Mouse (Mus musculus): ENCODE data around the gene Pigw.
"Not testable (repeated sequence)": the region's sequence is repeated elsewhere in the genome, so short reads cannot be mapped to it uniquely, and the experiment has no call there.

Gene Pigw

DNA sequence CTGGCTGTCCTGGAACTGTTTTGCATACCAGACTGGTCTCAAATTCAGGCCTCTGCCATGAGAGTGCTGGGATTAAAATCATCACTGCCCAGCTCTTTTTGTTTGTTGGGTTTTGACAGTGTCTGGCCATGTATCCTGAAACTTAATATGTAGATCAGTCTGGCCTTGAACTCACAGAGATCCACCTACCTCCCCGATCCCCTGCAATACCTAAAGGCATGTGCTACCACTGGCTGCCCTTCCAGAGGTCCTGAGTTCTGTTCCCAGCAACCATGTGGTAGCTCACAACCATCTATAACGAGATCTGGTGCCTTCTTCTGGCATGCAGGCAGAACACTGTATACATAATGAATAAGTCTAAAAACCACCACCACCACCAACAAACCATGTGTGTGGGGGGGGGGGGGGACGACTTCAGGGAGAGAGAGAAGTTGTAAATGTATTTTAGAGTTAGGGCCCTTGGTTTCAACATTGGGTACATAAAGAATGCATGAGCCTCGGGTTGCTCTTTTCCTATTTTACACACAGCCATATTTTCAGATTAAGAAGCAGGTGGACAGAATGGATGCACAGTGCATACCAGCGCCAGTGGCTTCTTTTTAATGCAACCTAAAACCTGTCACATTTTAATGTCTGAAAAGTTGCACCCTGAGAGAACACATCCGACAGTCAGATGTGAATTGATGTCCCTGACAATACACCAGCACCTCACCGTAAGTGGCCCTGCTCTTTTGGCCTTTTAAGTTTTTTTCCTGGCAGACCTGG lies 896 bp downstream of the Pigw start:
- no peak for DNase-seq (ENCODE audit: low read depth, low spot score)

DNA sequence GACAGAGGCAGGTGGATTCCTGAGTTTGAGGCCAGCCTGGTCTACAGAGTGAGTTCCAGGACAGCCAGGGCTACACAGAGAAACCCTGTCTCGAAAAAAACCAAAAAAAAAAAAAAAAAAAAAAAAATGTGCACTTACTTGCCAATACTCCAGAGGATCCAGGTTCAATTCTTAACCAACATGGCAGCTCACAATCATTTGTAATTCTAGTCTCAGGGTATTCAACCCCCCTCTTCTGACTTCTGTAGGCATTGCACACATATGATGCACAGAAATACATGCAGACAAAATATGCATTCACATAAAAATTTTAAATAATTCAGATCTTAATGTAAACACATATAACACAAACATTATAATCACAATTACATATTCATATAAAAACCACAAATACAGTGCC lies 4.1 kb downstream of the Pigw start:
- not testable (repeated sequence) for DNase-seq (ENCODE audit: low read depth, low spot score)

DNA sequence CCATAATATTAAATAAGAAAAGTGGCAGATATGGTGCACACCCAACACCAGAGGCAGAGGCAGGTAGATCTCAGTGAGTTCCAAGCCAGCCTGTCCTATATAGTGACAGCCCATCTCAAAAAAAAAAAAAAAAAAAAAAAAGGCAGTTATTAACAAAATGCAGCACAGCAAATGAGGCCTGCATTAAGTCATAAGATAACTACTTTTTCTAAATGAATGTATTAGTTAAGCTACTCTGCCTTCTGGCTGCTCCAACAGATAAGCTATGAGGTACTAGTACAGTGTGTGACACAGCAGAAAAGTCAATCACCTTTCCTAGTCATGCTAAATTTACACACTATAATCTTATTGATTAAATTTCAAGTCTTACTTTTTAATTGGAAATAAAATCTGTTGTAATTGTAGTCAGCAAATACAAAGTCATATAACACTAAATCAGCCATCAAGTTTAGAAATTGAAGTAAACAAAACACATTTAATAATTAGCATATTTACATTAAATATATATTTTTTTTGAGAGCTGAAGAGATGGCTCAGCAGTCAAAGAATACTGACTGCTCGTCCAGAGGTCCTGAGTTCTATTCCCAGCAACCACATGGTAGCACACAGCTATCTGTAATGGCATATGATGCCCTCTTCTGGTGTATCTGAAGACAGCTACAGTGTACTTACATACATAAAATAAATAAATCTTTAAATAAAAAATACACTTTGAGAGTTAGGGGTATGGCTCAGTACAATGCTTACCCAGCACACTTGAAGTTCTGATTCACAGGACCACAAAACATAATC lies 6.8 kb downstream of the Pigw start:
- DNase-seq (ENCODE audit: low read depth, low spot score): no peak

DNA sequence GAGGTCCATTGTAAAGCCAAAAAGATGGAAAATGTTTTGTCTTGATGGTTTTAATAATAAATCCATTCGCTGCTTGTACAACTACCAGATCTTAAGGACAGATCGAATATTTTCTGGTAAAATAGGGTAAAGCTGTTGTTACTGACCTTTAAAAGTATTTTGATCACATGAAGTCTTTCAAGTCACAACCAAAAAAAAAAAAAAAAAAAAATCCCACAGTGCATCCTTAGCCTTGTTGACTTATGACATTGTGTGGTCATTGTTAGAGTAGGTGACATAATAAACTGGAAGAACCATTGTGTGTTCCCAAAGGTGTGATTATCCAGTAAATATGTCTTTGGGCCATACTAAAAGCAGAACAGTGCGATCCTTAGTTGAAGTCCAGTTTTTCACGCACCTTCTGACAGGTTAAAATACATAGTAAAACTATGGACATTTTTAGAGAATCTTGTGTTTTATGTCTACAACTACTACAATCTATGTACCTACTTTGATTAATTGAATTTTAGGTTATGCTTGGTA lies 8.5 kb downstream of the Pigw start:
- DNase-seq (ENCODE audit: low read depth, low spot score): no peak

GRCm38 (mm10) chr11:84871046-84871445 lies 9.0 kb downstream of the Pigw start:
- peak; percentile 23 for DNase-seq (ENCODE audit: low read depth, low spot score)

GRCm38 (mm10) chr11:84870337-84871043 lies 9.6 kb downstream of the Pigw start, which contains the start of gene Ggnbp2:
Ggnbp2 (minus strand) TSS chr11:84870817.
- DNase-seq (ENCODE audit: low read depth, low spot score): peak; percentile 89

DNA sequence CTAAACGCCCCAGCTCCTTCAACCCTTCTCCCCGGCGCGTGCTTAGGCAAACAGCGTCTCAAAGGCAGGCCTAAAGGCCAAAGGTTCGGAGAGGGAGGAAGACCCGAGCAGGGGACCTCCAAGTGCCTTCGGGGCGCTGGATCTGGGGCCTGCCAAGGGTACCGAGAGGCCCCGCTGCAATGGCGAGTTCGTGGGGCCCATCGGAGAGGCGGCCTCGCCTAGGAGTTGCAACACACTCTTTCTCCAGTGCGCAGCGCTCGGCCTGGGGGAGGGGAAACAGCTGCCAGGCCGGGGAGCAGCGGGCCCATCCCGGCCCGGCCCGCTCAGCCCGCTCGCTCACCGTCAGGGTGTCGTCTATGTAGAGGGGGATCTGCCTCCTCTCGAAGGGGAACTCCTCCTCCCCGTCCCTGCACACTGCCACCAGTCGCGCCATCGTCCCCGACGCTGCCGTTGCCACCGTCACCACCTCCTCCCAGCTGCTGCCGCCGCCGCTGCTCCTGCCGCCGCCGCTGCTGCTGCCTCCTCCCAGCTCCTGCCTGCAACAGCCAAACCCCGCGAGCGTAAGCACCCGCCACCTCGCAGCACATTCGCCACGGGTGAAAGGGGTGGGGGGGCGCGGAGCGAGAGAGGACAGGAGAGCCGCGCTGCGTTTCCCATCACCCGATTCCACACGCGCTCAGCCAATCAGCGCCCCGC lies 10.4 kb downstream of the Pigw start:
- peak; percentile 95 for DNase-seq (ENCODE audit: low read depth, low spot score)

DNA sequence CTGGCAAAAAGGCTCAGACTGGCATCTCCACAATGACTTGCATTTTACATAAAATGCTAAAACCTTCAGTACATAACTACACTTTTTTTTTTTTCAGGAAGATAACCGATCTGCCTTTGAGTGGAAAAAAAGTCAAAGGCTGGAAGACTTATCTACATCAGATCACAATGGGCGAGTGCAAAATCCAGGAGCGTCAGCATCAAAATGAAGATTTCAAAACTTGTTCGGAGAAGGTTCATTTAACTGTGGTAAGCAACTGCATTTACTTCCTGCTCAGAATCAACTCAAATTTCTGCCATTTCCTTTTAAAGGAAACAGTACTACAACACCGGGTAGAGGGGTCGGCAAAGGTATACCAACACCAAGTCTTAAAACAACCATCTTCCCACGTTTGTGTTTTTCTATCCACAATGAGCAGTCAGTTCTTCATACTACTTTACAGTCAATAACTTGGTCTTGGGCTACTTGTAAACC lies 11.3 kb downstream of the Pigw start:
- DNase-seq (ENCODE audit: low read depth, low spot score): no peak

DNA sequence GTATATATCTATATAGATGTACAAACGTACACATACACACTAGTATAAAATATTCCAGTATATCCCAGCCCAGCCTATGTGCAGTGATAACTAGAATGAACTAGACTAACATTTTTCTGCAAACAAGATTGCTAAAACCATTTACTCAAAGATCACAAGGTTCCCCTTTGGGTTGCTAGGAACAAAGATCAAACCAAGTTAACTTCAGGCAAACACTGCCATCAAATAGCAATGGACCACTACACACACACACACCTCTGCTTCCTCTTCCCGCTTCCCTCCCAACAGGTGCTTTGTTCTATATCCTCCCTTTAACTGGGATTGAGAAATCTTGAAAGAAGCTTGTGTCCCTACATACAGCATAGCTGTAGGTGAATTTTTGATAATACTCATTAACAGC lies 12.5 kb downstream of the Pigw start:
- DNase-seq (ENCODE audit: low read depth, low spot score): no peak

DNA sequence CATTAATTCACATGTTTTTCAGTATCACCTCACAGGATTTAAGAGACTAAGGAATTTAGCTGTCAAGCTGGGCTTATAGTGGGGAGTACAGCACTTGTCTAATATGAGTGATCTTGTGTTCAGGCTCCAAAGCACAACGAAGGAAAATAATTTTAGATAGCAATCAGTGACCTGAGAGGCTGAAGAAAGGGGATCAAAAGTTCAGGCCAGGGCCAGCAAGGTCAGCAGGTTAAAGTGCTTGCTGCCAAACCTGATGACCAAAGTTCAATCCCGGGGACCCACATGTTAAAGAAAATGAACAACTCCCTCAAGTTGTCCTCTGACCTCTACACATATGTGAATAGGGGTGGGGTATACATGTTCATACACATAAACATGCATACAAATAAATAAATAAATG lies 14.8 kb downstream of the Pigw start:
- DNase-seq (ENCODE audit: low read depth, low spot score): no peak

DNA sequence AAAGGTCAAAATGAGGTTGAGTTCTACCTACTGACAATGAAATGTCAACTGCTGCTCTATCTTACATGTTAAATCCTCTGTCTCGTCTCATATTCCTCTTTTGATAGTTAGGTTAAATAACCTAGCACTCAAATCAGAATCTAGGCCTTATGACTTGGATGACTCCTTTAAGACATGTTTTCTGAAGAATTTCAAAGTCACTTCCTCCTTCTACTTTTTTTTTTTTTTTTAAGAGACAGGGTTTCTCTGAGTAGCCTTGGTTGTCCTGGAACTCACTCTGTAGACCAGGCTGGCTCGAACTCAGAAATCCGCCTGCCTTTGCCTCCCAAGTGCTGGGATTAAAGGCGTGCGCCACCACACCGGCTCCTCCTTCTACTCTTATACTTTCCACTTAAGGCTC lies 24.8 kb downstream of the Pigw start:
- no peak for DNase-seq (ENCODE audit: low read depth, low spot score)

GRCm38 (mm10) chr11:84847475-84848090 lies 32.5 kb downstream of the Pigw start:
- no peak for DNase-seq (ENCODE audit: low read depth, low spot score)

- no peak for DNase-seq (ENCODE audit: low read depth, low spot score)
Measured at GRCm38 (mm10) chr11:84846741-84847474, 33.2 kb downstream of the Pigw start.

DNA sequence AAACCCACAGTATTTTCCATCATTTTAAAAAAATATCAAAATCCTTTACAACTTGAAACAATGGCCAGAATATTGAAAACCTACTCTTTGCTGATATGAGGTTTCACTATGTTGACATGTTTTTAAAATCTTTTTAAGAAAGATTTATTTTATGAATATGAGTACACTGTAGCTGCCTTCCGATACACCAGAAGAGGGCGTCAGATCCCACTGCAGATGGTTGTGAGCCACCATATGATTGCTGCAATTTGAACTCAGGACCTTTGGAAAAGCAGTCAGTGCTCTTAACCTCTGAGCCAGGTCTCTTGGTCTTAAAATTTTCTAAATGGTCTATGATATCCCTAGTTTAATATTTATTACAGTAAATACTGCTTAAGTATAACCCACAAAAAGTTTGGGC lies 40.8 kb downstream of the Pigw start:
- DNase-seq (ENCODE audit: low read depth, low spot score): no peak

GRCm38 (mm10) chr11:84829495-84829894 lies 50.6 kb downstream of the Pigw start:
- DNase-seq (ENCODE audit: low read depth, low spot score): not testable (repeated sequence)

- DNase-seq (ENCODE audit: low read depth, low spot score): peak; percentile 87
Measured at GRCm38 (mm10) chr11:84828516-84829399, 51.3 kb downstream of the Pigw start, which contains the start of gene Dhrs11. Dhrs11 (minus strand) TSS chr11:84828994.

- DNase-seq (ENCODE audit: low read depth, low spot score): no peak
Measured at GRCm38 (mm10) chr11:84827901-84828503, 52.1 kb downstream of the Pigw start.

GRCm38 (mm10) chr11:84827492-84827891 lies 52.6 kb downstream of the Pigw start:
- DNase-seq (ENCODE audit: low read depth, low spot score): no peak
